Mouse (Mus musculus): ENCODE results near the gene Lhx2. TPM values are rescaled to one million over a fixed set of nuclear protein-coding genes. Genes with fewer than 3 reads are reported as not detected.
A peak's percentile ranks its signal among the peaks of the same experiment; 100 is the strongest.

The Lhx2 gene
- polyA plus RNA-seq, 1 experiment from 2014 or later, result 61.5 TPM

DNA sequence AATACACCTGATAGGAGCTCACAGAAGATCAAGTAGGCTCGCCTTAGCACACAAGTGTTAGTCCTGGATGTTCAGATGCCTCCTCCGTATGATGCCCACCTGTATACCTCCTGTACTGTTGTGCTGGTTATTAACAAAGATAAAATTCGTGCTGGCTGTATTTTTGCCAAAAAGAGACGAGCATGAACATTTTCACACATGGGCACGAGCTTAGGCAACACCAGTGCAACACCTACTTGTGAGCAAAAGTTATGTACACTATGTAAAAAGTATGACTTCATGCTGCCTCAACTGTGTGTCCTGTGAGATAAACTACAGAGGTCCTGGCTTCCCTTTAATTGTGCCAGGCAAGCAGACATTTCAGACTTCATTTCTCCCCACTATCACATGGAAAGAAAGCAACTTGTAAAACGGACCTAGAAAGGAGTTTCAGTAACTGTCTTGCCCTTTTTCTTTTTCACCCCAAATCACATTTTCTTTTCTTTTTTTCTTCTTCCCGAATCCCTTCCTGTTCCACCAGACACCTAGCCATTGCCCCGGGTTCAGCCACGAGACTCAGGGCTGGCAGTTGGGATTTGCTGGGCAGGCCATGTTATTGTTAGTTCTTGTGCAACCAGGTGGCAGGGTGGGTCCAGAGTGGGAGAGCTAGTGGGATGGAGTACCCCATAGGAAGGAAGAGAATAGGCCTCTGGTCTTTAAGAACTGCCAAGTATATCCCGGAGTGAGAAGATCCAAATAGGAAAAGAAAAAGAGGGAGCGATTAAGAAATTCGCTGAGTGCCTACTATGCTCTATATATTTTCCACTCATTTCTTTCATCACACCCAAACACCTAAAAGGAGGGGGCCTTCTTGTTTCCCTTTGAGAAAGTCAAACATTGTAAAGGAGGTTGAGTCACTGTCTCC lies 10.6 kb downstream of the Lhx2 start:
- Histone ChIP-seq H3K4me3 (ENCODE audit: low read depth, low read length) (no peak overlapping the region), H3K27me3 (ENCODE audit: control insufficient read depth, insufficient read depth, low read length) (peaks cover 98% of the 10 kb centered on the region), H3K4me2 (peak overlapping the region; percentile 52), H3K9ac (ENCODE audit: low read length) (peak overlapping the region; percentile 53; the same call in 1 of the 2 replicates), H3K4me1 (ENCODE audit: control insufficient read depth, insufficient read depth, low read length) (peaks cover 34% of the 10 kb centered on the region), H3K9me3 (ENCODE audit: control insufficient read depth, low read length) (no peaks in the 10 kb centered on the region), H3K27ac (ENCODE audit: low read depth, low read length) (0 out of 2 replicates have a peak overlapping the region, but pooled peaks have one; percentile 31), H3K36me3 (ENCODE audit: control insufficient read depth, insufficient read depth, low read length) (no peaks in the 10 kb centered on the region)
- ATAC-seq (ENCODE audit: low FRiP score) (no peak), DNase-seq (ENCODE audit: low spot score, missing footprints) (peak; percentile 91)
- WGBS, result 5% methylated on average over 12 of the region's 12 CpGs

DNA sequence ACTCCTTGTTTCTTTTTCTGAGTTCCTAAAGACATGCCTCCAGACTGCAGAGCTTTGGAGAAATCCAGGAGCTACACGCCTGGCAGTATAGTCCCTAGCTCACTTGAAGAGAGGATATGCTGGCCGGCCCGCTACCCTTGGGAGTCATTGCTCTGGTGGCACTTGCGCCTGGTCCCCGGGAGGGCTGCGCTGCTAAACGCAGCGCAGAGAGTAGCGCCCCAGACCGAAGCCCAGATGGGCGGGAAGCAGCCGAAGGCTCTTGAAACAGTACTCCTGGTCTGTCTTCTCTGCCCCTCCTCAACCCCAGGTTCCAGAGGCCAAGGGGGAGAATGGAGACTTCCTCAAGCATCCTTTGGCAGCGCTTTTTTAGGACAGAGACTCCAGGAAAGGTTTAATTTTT lies 11.3 kb downstream of the Lhx2 start:
- under 1% methylated on average over 13 of the region's 13 CpGs for WGBS
- H3K4me1 ChIP-seq (ENCODE audit: control insufficient read depth, insufficient read depth, low read length), result peaks cover 34% of the 10 kb centered on the region
- H3K36me3 ChIP-seq (ENCODE audit: control insufficient read depth, insufficient read depth, low read length), result no peaks in the 10 kb centered on the region
- peak overlapping the region; percentile 31; the same call in 1 of the 2 replicates for H3K27ac ChIP-seq (ENCODE audit: low read depth, low read length)
- DNase-seq (ENCODE audit: low spot score, missing footprints), result peak; percentile 94
- ATAC-seq (ENCODE audit: low FRiP score), result peak; percentile 8; the same call in 1 of the 2 replicates
- peak overlapping the region; percentile 40 for H3K4me3 ChIP-seq (ENCODE audit: low read depth, low read length)
- peaks cover 98% of the 10 kb centered on the region for H3K27me3 ChIP-seq (ENCODE audit: control insufficient read depth, insufficient read depth, low read length)
- peak overlapping the region; percentile 53 for H3K9ac ChIP-seq (ENCODE audit: low read length)
- H3K9me3 ChIP-seq (ENCODE audit: control insufficient read depth, low read length), result no peaks in the 10 kb centered on the region
- peak overlapping the region; percentile 52 for H3K4me2 ChIP-seq

DNA sequence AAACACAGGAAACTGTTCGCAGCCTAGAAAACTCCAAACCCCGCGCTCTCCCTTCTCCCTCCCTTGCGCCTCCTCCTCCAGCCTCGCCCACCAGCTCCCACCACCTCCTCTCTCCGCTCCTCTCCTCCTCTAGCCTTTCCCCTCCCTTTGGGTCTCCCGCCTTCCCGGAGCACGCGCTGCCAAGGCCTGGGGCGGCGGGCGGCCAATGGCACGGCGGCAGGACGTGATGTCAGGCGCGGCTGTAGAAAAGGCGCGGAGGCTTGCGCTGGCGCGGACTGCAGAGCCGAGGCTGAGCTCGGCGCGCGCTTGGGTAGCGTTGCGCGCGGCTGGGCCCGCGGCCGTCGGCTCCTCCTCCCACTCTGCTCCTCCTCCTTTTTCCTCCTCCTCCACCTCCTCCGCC lies 11.7 kb downstream of the Lhx2 start:
- Histone ChIP-seq H3K9me3 (ENCODE audit: control insufficient read depth, low read length) (no peaks in the 10 kb centered on the region), H3K27me3 (ENCODE audit: control insufficient read depth, insufficient read depth, low read length) (peaks cover 95% of the 10 kb centered on the region), H3K4me1 (ENCODE audit: control insufficient read depth, insufficient read depth, low read length) (peaks cover 34% of the 10 kb centered on the region), H3K27ac (ENCODE audit: low read depth, low read length) (peak overlapping the region; percentile 31; the same call in 1 of the 2 replicates), H3K4me2 (peak overlapping the region; percentile 52), H3K36me3 (ENCODE audit: control insufficient read depth, insufficient read depth, low read length) (no peaks in the 10 kb centered on the region), H3K4me3 (ENCODE audit: low read depth, low read length) (peak overlapping the region; percentile 40), H3K9ac (ENCODE audit: low read length) (peak overlapping the region; percentile 67)
- peak; percentile 97 for DNase-seq (ENCODE audit: low spot score, missing footprints)
- under 1% methylated on average over 36 of the region's 37 CpGs for WGBS
- ATAC-seq (ENCODE audit: low FRiP score), result peak; percentile 88

DNA sequence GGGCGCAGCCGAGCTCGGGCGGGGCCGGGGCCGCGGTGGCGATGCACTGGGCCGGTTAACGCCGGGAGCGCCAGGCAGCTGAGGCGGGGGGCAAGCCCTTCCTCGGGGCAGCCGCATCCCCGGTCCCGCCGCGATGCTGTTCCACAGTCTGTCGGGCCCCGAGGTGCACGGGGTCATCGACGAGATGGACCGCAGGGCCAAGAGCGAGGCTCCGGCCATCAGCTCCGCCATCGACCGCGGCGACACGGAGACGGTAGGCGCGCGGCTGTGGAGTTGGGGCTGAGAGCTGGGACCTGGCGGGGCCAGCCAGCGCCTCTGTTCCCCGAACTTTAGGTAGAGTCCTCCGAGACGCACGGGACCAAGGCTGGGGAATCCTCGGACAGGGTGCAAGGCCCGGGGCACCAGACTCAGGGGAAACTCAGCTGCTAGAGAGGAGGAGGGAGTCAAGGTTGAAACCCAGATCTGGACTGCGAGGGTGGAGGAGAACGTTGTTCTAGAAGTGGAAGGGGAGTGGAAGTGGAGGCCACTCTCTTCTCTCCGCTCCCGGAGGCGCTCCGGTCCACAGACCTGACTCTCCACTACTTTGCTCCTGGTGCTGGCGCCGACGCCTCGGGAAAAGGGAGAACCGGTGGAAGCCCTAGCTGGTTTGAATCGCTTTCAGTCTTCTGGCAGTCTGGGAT lies 12.7 kb downstream of the Lhx2 start:
- peak overlapping the region; percentile 40 for H3K4me3 ChIP-seq (ENCODE audit: low read depth, low read length)
- WGBS, result under 1% methylated on average over 57 of the region's 57 CpGs
- peaks cover 96% of the 10 kb centered on the region for H3K27me3 ChIP-seq (ENCODE audit: control insufficient read depth, insufficient read depth, low read length)
- peaks cover 39% of the 10 kb centered on the region for H3K4me1 ChIP-seq (ENCODE audit: control insufficient read depth, insufficient read depth, low read length)
- peak overlapping the region; percentile 71 for H3K27ac ChIP-seq (ENCODE audit: low read depth, low read length)
- ATAC-seq (ENCODE audit: low FRiP score) (no peak; the same call in 1 of the 2 replicates), DNase-seq (ENCODE audit: low spot score, missing footprints) (no peak)
- H3K36me3 ChIP-seq (ENCODE audit: control insufficient read depth, insufficient read depth, low read length), result no peaks in the 10 kb centered on the region
- no peaks in the 10 kb centered on the region for H3K9me3 ChIP-seq (ENCODE audit: control insufficient read depth, low read length)
- H3K9ac ChIP-seq (ENCODE audit: low read length), result peak overlapping the region; percentile 67
- H3K4me2 ChIP-seq, result peak overlapping the region; percentile 52

DNA sequence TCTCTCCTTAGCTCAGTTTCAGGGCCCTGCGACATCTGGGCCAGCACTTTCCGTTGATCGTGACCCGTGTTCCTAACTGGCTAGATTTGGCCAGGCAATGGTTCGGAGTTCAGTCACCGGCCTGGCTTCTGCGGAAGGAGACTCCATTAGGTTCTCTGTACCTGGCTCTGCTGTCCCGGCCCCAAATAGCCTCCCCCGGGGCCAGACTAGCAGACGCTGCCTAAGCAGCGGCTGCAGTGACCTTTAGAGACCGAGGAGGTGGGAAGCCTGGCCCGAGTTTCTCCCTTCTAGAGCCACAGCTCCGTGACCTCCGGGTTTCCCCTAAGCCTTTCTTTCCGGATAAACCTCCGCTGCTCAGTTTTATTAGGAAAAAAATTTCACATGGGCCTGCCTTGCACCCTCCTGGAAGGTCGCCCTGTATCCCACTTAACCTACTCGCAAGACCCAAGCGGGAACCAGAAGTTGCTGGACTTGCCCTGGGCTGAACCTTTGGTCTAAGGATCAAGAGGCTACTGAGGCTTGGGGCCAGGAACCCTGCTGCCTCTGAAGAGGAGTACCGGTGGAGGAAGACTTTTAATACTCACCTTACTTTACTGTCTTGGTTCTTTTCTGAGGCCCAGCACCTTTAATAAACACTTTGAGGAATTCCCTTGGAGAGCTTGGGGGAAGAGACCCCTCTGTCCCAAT lies 13.4 kb downstream of the Lhx2 start:
- Histone ChIP-seq H3K9me3 (ENCODE audit: control insufficient read depth, low read length) (no peaks in the 10 kb centered on the region), H3K27me3 (ENCODE audit: control insufficient read depth, insufficient read depth, low read length) (peaks cover 96% of the 10 kb centered on the region), H3K4me1 (ENCODE audit: control insufficient read depth, insufficient read depth, low read length) (peaks cover 38% of the 10 kb centered on the region), H3K36me3 (ENCODE audit: control insufficient read depth, insufficient read depth, low read length) (no peaks in the 10 kb centered on the region), H3K9ac (ENCODE audit: low read length) (peak overlapping the region; percentile 67), H3K27ac (ENCODE audit: low read depth, low read length) (no peak overlapping the region; the same call in 1 of the 2 replicates), H3K4me3 (ENCODE audit: low read depth, low read length) (peak overlapping the region; percentile 40), H3K4me2 (peak overlapping the region; percentile 52)
- WGBS, result under 1% methylated on average over 21 of the region's 21 CpGs
- DNase-seq (ENCODE audit: low spot score, missing footprints), result peak; percentile 96
- ATAC-seq (ENCODE audit: low FRiP score), result no peak

DNA sequence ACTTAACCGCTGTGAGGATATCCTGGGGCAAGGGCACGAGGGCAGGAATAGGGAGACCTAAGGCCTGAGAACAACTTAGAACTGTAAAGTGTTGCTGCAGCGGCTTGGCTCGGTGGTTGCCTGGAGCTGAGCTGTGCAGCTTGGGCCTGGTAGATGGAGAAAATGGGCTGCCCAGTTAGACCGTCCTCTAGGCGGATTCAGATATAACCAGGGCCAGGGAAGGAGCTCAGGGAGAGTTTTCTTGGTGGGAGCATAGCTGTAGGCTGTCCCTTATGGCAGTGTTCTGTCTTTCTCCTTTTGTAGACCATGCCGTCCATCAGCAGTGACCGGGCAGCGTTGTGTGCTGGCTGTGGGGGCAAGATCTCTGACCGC lies 13.9 kb downstream of the Lhx2 start:
- H3K27ac ChIP-seq (ENCODE audit: low read depth, low read length), result no peak overlapping the region
- peak overlapping the region; percentile 40 for H3K4me3 ChIP-seq (ENCODE audit: low read depth, low read length)
- no peaks in the 10 kb centered on the region for H3K36me3 ChIP-seq (ENCODE audit: control insufficient read depth, insufficient read depth, low read length)
- peak overlapping the region; percentile 40 for H3K9ac ChIP-seq (ENCODE audit: low read length)
- WGBS, result 4% methylated on average over 10 of the region's 10 CpGs
- ATAC-seq (ENCODE audit: low FRiP score), result no peak
- DNase-seq (ENCODE audit: low spot score, missing footprints), result peak; percentile 93
- peaks cover 96% of the 10 kb centered on the region for H3K27me3 ChIP-seq (ENCODE audit: control insufficient read depth, insufficient read depth, low read length)
- H3K9me3 ChIP-seq (ENCODE audit: control insufficient read depth, low read length), result no peaks in the 10 kb centered on the region
- H3K4me1 ChIP-seq (ENCODE audit: control insufficient read depth, insufficient read depth, low read length), result peaks cover 33% of the 10 kb centered on the region
- peak overlapping the region; percentile 52 for H3K4me2 ChIP-seq

DNA sequence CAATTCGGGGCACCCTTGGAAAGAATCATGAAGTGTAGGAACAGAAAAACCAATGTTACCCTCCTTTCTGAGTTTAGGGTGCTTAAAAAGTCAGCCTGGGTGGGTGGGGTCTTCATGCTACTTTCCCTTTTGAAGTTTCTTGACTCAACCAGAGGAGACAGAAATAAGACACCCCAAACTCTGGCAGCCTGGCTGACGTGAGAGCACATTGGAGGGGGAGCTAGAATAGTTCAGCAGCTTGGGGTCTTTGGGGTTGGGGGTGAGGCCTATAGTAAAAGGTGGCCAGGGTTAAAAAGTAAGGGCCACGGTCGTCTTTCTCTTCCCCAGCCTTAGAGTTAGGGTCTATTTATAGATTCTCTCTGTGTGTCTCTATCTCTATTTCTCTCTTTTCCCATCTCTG lies 14.6 kb downstream of the Lhx2 start:
- Histone ChIP-seq H3K27me3 (ENCODE audit: control insufficient read depth, insufficient read depth, low read length) (peaks cover 96% of the 10 kb centered on the region), H3K4me2 (peak overlapping the region; percentile 52), H3K9ac (ENCODE audit: low read length) (peak overlapping the region; percentile 40), H3K4me3 (ENCODE audit: low read depth, low read length) (peak overlapping the region; percentile 40), H3K36me3 (ENCODE audit: control insufficient read depth, insufficient read depth, low read length) (no peaks in the 10 kb centered on the region), H3K27ac (ENCODE audit: low read depth, low read length) (no peak overlapping the region), H3K4me1 (ENCODE audit: control insufficient read depth, insufficient read depth, low read length) (peaks cover 26% of the 10 kb centered on the region), H3K9me3 (ENCODE audit: control insufficient read depth, low read length) (no peaks in the 10 kb centered on the region)
- DNase-seq (ENCODE audit: low spot score, missing footprints) (peak; percentile 90), ATAC-seq (ENCODE audit: low FRiP score) (no peak)
- WGBS, result 7% methylated on average over 4 of the region's 4 CpGs

DNA sequence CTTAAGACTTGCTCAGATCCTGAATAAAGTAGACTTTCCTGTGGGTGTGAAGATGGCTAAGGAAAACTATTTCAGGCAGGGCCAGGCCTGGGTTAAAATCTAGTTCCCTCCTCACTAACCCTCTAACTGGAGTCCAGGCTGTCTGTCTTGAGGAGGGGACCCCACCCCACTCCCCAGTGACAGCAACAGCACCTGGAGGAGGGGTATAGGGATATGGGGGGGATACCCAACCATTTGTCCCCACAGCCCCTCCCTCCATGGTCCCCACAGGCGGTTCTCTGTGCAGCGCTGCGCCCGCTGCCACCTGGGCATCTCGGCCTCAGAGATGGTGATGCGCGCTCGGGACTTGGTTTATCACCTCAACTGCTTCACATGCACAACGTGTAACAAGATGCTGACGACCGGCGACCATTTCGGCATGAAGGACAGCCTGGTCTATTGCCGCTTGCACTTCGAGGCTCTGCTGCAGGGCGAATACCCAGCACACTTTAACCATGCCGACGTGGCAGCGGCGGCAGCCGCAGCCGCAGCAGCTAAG lies 15.2 kb downstream of the Lhx2 start:
- H3K9me3 ChIP-seq (ENCODE audit: control insufficient read depth, low read length), result no peaks in the 10 kb centered on the region
- peak overlapping the region; percentile 52 for H3K4me2 ChIP-seq
- H3K9ac ChIP-seq (ENCODE audit: low read length), result peak overlapping the region; percentile 31; the same call in 1 of the 2 replicates
- H3K27ac ChIP-seq (ENCODE audit: low read depth, low read length), result peak overlapping the region; percentile 17; the same call in 1 of the 2 replicates
- H3K27me3 ChIP-seq (ENCODE audit: control insufficient read depth, insufficient read depth, low read length), result peaks cover 96% of the 10 kb centered on the region
- ATAC-seq (ENCODE audit: low FRiP score) (no peak), DNase-seq (ENCODE audit: low spot score, missing footprints) (peak; percentile 91)
- H3K36me3 ChIP-seq (ENCODE audit: control insufficient read depth, insufficient read depth, low read length), result no peaks in the 10 kb centered on the region
- peak overlapping the region; percentile 40 for H3K4me3 ChIP-seq (ENCODE audit: low read depth, low read length)
- 1% methylated on average over 22 of the region's 22 CpGs for WGBS
- H3K4me1 ChIP-seq (ENCODE audit: control insufficient read depth, insufficient read depth, low read length), result peaks cover 26% of the 10 kb centered on the region
